Mouse (Mus musculus) adipocyte (in vitro differentiated cells): ENCODE measurements at regions not wholly inside any gene's neighbourhood (a gene's known extent, or its start where the extent isn't known, plus 50 kb on each side); places are given as distances from the start of the nearest gene placed in this dataset.

Source experiments
- DNase-seq: peaks from one replicate; pipeline ENCODE4 v3.0.0-alpha.2; 2016; ENCODE audit warnings: low spot score

- DNase-seq, result no peak
Measured at GRCm38 (mm10) chr12:14088960-14089359, 62.9 kb downstream of the Fam84a start.

- DNase-seq, result peak; percentile 12
Measured at GRCm38 (mm10) chr12:14082771-14083170, 69.1 kb downstream of the Fam84a start.

GRCm38 (mm10) chr12:14079892-14080291 is 72.0 kb downstream of the Fam84a start:
- no peak for DNase-seq

GRCm38 (mm10) chr12:14069049-14069448 is 82.8 kb downstream of the Fam84a start:
- peak; percentile 75 for DNase-seq

- peak; percentile 44 for DNase-seq
Measured at GRCm38 (mm10) chr12:14065401-14065800, 86.5 kb downstream of the Fam84a start.

- no peak for DNase-seq
Measured at GRCm38 (mm10) chr12:14063276-14063675, 88.6 kb downstream of the Fam84a start.

- peak; percentile 62 for DNase-seq
Measured at GRCm38 (mm10) chr12:14056116-14056515, 95.7 kb downstream of the Fam84a start.

- DNase-seq, result no peak
Measured at GRCm38 (mm10) chr12:14032363-14032762, 119.5 kb downstream of the Fam84a start.

GRCm38 (mm10) chr12:14015271-14015670 is 136.6 kb downstream of the Fam84a start:
- DNase-seq, result peak; percentile 86

GRCm38 (mm10) chr12:14005991-14006390 is 145.9 kb downstream of the Fam84a start:
- peak; percentile 3 for DNase-seq

GRCm38 (mm10) chr12:14001672-14002071 is 150.2 kb downstream of the Fam84a start:
- DNase-seq, result no peak

GRCm38 (mm10) chr12:13984396-13984776 is 167.5 kb downstream of the Fam84a start:
- no peak for DNase-seq

GRCm38 (mm10) chr12:13983631-13984395 is 168.0 kb downstream of the Fam84a start:
- DNase-seq, result no peak

- DNase-seq, result no peak
Measured at GRCm38 (mm10) chr12:13964537-13964936, 187.3 kb downstream of the Fam84a start.

GRCm38 (mm10) chr12:13939494-13939893 is 212.4 kb downstream of the Fam84a start:
- DNase-seq, result no peak

- DNase-seq, result no peak
Measured at GRCm38 (mm10) chr12:13921066-13921465, 230.8 kb downstream of the Fam84a start.

GRCm38 (mm10) chr12:13883317-13883716 is 268.5 kb downstream of the Fam84a start:
- no peak for DNase-seq

- no peak for DNase-seq
Measured at GRCm38 (mm10) chr12:13869161-13869560, 282.7 kb downstream of the Fam84a start.

GRCm38 (mm10) chr12:13861226-13861625 is 290.6 kb downstream of the Fam84a start:
- DNase-seq, result no peak

- DNase-seq, result peak; percentile 60
Measured at GRCm38 (mm10) chr12:13844532-13845485, 307.0 kb downstream of the Fam84a start.

GRCm38 (mm10) chr12:13843423-13844080 is 308.3 kb downstream of the Fam84a start:
- DNase-seq, result peak; percentile 27

GRCm38 (mm10) chr12:13841238-13841637 is 310.6 kb downstream of the Fam84a start:
- no peak for DNase-seq
